Mouse (Mus musculus): ENCODE results near the gene Rab40b.

DNA sequence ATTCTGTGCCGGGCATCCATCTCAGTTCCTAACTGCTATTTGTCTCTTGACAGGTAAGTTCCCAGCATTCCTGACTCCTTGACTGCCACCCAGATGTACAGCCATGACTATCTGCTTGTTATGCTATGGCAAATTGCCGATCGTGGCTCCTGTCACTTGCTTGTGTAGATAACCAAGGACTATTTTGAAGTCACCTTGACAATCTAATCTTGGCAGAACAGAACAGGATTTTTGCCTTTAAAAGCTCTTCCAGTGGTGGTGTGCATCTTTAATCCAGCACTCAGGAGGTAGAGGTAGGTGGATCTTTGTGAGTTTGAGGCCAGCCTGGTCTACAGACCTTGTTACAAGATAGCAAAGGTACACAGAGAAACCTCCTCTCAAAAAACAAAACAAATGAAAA lies 4.4 kb upstream of the Rab40b start:
- TF ChIP-seq CTCF (conservative IDR thresholded peaks at IDR 0.05 in 1 of 2, IDR thresholded peaks at IDR 0.05 in 1 of 2; ENCODE audit: low read depth in 2 of 2, low read length in 2 of 2) (no peak), POLR2A (IDR thresholded peaks at IDR 0.05; ENCODE audit: low read depth, low read length) (no peak), ZC3H11A (IDR thresholded peaks at IDR 0.05; ENCODE audit: low read depth, low read length) (no peak), GABPA (IDR thresholded peaks at IDR 0.05; ENCODE audit: insufficient replicate concordance, low read depth, low read length) (no peak), MAX (IDR thresholded peaks at IDR 0.05; ENCODE audit: low read length) (no peak), E2F4 (IDR thresholded peaks at IDR 0.05; ENCODE audit: insufficient replicate concordance, low read depth, low read length) (no peak), ZKSCAN1 (IDR thresholded peaks at IDR 0.05; ENCODE audit: borderline replicate concordance, low read depth, low read length) (no peak), EP300 (IDR thresholded peaks at IDR 0.05; ENCODE audit: low read length) (no peak), RAD21 (IDR thresholded peaks at IDR 0.05; ENCODE audit: low read depth, low read length) (no peak), ETS1 (conservative IDR thresholded peaks at IDR 0.05; ENCODE audit: low read depth, low read length) (no peak), CHD2 (IDR thresholded peaks at IDR 0.05; ENCODE audit: low read length) (no peak)
